Mouse (Mus musculus) testis, adult 2 months (tissue): ENCODE data around the gene Klf9. TPM values are rescaled to one million over a fixed set of nuclear protein-coding genes. Genes with fewer than 3 reads are reported as not detected.

Experiments used
- H3K27ac ChIP-seq: fragments of 200-500 bp; 2 replicates; pipeline ENCODE4 v1.5.1; 2012; ENCODE audit warnings: low read depth, low read length; ENCODE audit not compliant: control insufficient read depth, insufficient read depth
- H3K27me3 ChIP-seq: fragments of 200-500 bp; 2 replicates; pipeline ENCODE4 v1.6.1; 2012; ENCODE audit warnings: mild to moderate bottlenecking, low read length, moderate library complexity; ENCODE audit not compliant: control insufficient read depth, insufficient read depth
- H3K36me3 ChIP-seq: fragments of 200-500 bp; 2 replicates; pipeline ENCODE4 v1.6.1; 2012; ENCODE audit warnings: mild to moderate bottlenecking, low read length; ENCODE audit not compliant: control insufficient read depth, insufficient read depth
- H3K4me1 ChIP-seq: fragments of 200-500 bp; 2 replicates; pipeline ENCODE4 v1.6.1; 2012; ENCODE audit warnings: low read length; ENCODE audit not compliant: control insufficient read depth, insufficient read depth
- H3K4me3 ChIP-seq: fragments of 200-500 bp; 2 replicates; pipeline ENCODE4 v1.5.1; 2012; ENCODE audit warnings: low read depth, mild to moderate bottlenecking, low read length, moderate library complexity, mixed read lengths; ENCODE audit not compliant: control insufficient read depth
- CTCF ChIP-seq: fragments of 200-500 bp; IDR thresholded peaks from 2 replicates; pipeline ENCODE4 v1.5.1; 2012; ENCODE audit warnings: low read depth, mild to moderate bottlenecking, inconsistent platforms, low read length, moderate library complexity; ENCODE audit not compliant: control insufficient read depth, insufficient read depth, insufficient replicate concordance
- POLR2A ChIP-seq: fragments of 200-500 bp; IDR thresholded peaks from 2 replicates; pipeline ENCODE4 v1.6.1; 2012; ENCODE audit warnings: low read depth, mild to moderate bottlenecking, inconsistent platforms, low read length, moderate library complexity; ENCODE audit not compliant: control insufficient read depth
- polyA plus RNA-seq: library from polyadenylated mRNA; depleted of rRNA; stranded (reverse); fragments of >200 nt; gene quantifications from 2 replicates; pipeline ENCODE4 v1.2.3, GENCODE M21; 2012

The Klf9 gene
- polyA plus RNA-seq, 1 experiment, result 19.7 TPM

GRCm38 (mm10) chr19:23159780-23160395 lies 18.9 kb downstream of the Klf9 start:
- H3K27ac ChIP-seq, result no peak overlapping the region
- no peaks in the 10 kb centered on the region for H3K27me3 ChIP-seq
- TF ChIP-seq POLR2A, result no peak
- TF ChIP-seq CTCF, result no peak
- no peak overlapping the region for H3K4me3 ChIP-seq
- no peaks in the 10 kb centered on the region for H3K36me3 ChIP-seq
- H3K4me1 ChIP-seq, result no peaks in the 10 kb centered on the region; the same call in 1 of the 2 replicates

GRCm38 (mm10) chr19:23162387-23162809 lies 21.4 kb downstream of the Klf9 start:
- Histone ChIP-seq H3K27ac (no peak overlapping the region), H3K27me3 (no peaks in the 10 kb centered on the region), H3K36me3 (no peaks in the 10 kb centered on the region), H3K4me3 (no peak overlapping the region), H3K4me1 (no peaks in the 10 kb centered on the region; the same call in 1 of the 2 replicates)
- TF ChIP-seq CTCF (no peak), POLR2A (no peak)

GRCm38 (mm10) chr19:23162877-23163276 lies 21.9 kb downstream of the Klf9 start:
- TF ChIP-seq POLR2A (no peak), CTCF (no peak)
- H3K36me3 ChIP-seq, result no peaks in the 10 kb centered on the region
- H3K4me3 ChIP-seq, result no peak overlapping the region

GRCm38 (mm10) chr19:23163361-23163760 lies 22.3 kb downstream of the Klf9 start:
- H3K27ac ChIP-seq, result no peak overlapping the region
- TF ChIP-seq POLR2A (no peak), CTCF (no peak)
- no peaks in the 10 kb centered on the region for H3K27me3 ChIP-seq
- no peak overlapping the region for H3K4me3 ChIP-seq
- no peaks in the 10 kb centered on the region; the same call in 1 of the 2 replicates for H3K4me1 ChIP-seq
- no peaks in the 10 kb centered on the region for H3K36me3 ChIP-seq

More at GRCm38 (mm10) chr19:23162877-23163276, 21.9 kb downstream of the Klf9 start:
- no peaks in the 10 kb centered on the region for H3K27me3 ChIP-seq
- H3K4me1 ChIP-seq, result no peaks in the 10 kb centered on the region; the same call in 1 of the 2 replicates
- no peak overlapping the region for H3K27ac ChIP-seq

GRCm38 (mm10) chr19:23164651-23165240 lies 23.7 kb downstream of the Klf9 start:
- no peak for TF ChIP-seq POLR2A
- no peak for TF ChIP-seq CTCF
- Histone ChIP-seq H3K4me1 (no peaks in the 10 kb centered on the region; the same call in 1 of the 2 replicates), H3K36me3 (no peaks in the 10 kb centered on the region), H3K4me3 (no peak overlapping the region), H3K27ac (no peak overlapping the region), H3K27me3 (no peaks in the 10 kb centered on the region)

GRCm38 (mm10) chr19:23166550-23167284 lies 25.7 kb downstream of the Klf9 start:
- no peaks in the 10 kb centered on the region for H3K36me3 ChIP-seq
- H3K27ac ChIP-seq, result no peak overlapping the region
- H3K27me3 ChIP-seq, result no peaks in the 10 kb centered on the region
- no peak for TF ChIP-seq POLR2A
- TF ChIP-seq CTCF, result no peak
- H3K4me3 ChIP-seq, result no peak overlapping the region
- H3K4me1 ChIP-seq, result no peaks in the 10 kb centered on the region
